Mouse (Mus musculus): ENCODE data around the gene Gyg. TPM values are rescaled to one million over a fixed set of nuclear protein-coding genes. Genes with fewer than 3 reads are reported as not detected.

Gene Gyg
- 36.4 and 36.5 TPM in 2 replicates for polyA plus RNA-seq (2015; fragmentation: Nextera tagmentation; extraction: Ambion mirVana)

GRCm38 (mm10) chr3:20154531-20155367, at the start of gene Gyg:
Gene Gyg, minus strand, starts transcription at chr3:20155317.
- Histone ChIP-seq H3K4me1 (peaks cover 10% of the 10 kb centered on the region; the same call in 1 of the 2 replicates), H3K4me3 (peak within 1 kb of the TSS; percentile 65), H3K27me3 (0 out of 2 replicates have a peak, but pooled peaks cover 3% of the 10 kb centered on the region), H3K27ac (no peak within 1 kb of the TSS), H3K9ac (peak within 1 kb of the TSS; percentile 84), H3K4me2 (peak within 1 kb of the TSS; percentile 80), H3K9me3 (peaks cover 10% of the 10 kb centered on the region; the same call in 1 of the 2 replicates), H3K36me3 (peaks cover 4% of the 10 kb centered on the region; the same call in 1 of the 2 replicates)
- WGBS = under 1% methylated on average over 73 of the region's 73 CpGs
- ATAC-seq (ENCODE audit: insufficient number of reproducible peaks, insufficient read depth, low FRiP score, low TSS enrichment, low read depth) = peak; percentile 77

- Histone ChIP-seq H3K4me1 (no peaks in the 10 kb centered on the region), H3K27ac (no peak overlapping the region), H3K36me3 (no peaks in the 10 kb centered on the region), H3K4me2 (no peak overlapping the region), H3K4me3 (no peak overlapping the region), H3K9me3 (no peaks in the 10 kb centered on the region), H3K9ac (no peak overlapping the region), H3K27me3 (no peaks in the 10 kb centered on the region)
- 24% methylated on average over 6 of the region's 6 CpGs for WGBS
- no peak for ATAC-seq (ENCODE audit: insufficient number of reproducible peaks, insufficient read depth, low FRiP score, low TSS enrichment, low read depth)
Measured at GRCm38 (mm10) chr3:20198869-20199268, 43.8 kb upstream of the Gyg start.

- Histone ChIP-seq H3K4me3 (no peak overlapping the region), H3K4me1 (no peaks in the 10 kb centered on the region)
Measured at GRCm38 (mm10) chr3:20197878-20198277, 42.8 kb upstream of the Gyg start.

GRCm38 (mm10) chr3:20188976-20189675, 34.0 kb upstream of the Gyg start:
- 56% methylated on average over 5 of the region's 5 CpGs for WGBS
- no peak overlapping the region for H3K27ac ChIP-seq
- no peaks in the 10 kb centered on the region for H3K36me3 ChIP-seq
- no peak for ATAC-seq (ENCODE audit: insufficient number of reproducible peaks, insufficient read depth, low FRiP score, low TSS enrichment, low read depth)
- H3K4me2 ChIP-seq = no peak overlapping the region
- no peaks in the 10 kb centered on the region for H3K4me1 ChIP-seq
- H3K9me3 ChIP-seq = no peaks in the 10 kb centered on the region
- no peak overlapping the region for H3K9ac ChIP-seq
- H3K27me3 ChIP-seq = no peaks in the 10 kb centered on the region
- H3K4me3 ChIP-seq = no peak overlapping the region

More at GRCm38 (mm10) chr3:20197878-20198277, 42.8 kb upstream of the Gyg start:
- Histone ChIP-seq H3K9me3 (no peaks in the 10 kb centered on the region), H3K27ac (no peak overlapping the region), H3K9ac (no peak overlapping the region), H3K4me2 (no peak overlapping the region), H3K36me3 (no peaks in the 10 kb centered on the region), H3K27me3 (no peaks in the 10 kb centered on the region)
- no peak for ATAC-seq (ENCODE audit: insufficient number of reproducible peaks, insufficient read depth, low FRiP score, low TSS enrichment, low read depth)
- 77% methylated on average over 10 of the region's 10 CpGs for WGBS

GRCm38 (mm10) chr3:20172394-20172793, 17.3 kb upstream of the Gyg start:
- no peak overlapping the region for H3K9ac ChIP-seq
- H3K36me3 ChIP-seq = no peaks in the 10 kb centered on the region
- WGBS = 94% methylated on average over 6 of the region's 6 CpGs
- no peaks in the 10 kb centered on the region for H3K9me3 ChIP-seq
- no peaks in the 10 kb centered on the region for H3K4me1 ChIP-seq
- H3K27ac ChIP-seq = no peak overlapping the region
- no peaks in the 10 kb centered on the region for H3K27me3 ChIP-seq
- no peak overlapping the region for H3K4me2 ChIP-seq
- no peak for ATAC-seq (ENCODE audit: insufficient number of reproducible peaks, insufficient read depth, low FRiP score, low TSS enrichment, low read depth)
- H3K4me3 ChIP-seq = no peak overlapping the region

GRCm38 (mm10) chr3:20167487-20167886, 12.4 kb upstream of the Gyg start:
- no peak overlapping the region for H3K4me3 ChIP-seq
- H3K4me2 ChIP-seq = no peak overlapping the region
- H3K9me3 ChIP-seq = no peaks in the 10 kb centered on the region
- no peaks in the 10 kb centered on the region for H3K36me3 ChIP-seq
- H3K27me3 ChIP-seq = no peaks in the 10 kb centered on the region
- no peak for ATAC-seq (ENCODE audit: insufficient number of reproducible peaks, insufficient read depth, low FRiP score, low TSS enrichment, low read depth)
- H3K9ac ChIP-seq = no peak overlapping the region
- no peak overlapping the region for H3K27ac ChIP-seq
- 83% methylated on average over 1 of the region's 1 CpGs for whole genome bisulfite sequencing
- H3K4me1 ChIP-seq = no peaks in the 10 kb centered on the region

GRCm38 (mm10) chr3:20155476-20155875, 359 bp upstream of the Gyg start:
- Histone ChIP-seq H3K9me3 (peaks cover 10% of the 10 kb centered on the region; the same call in 1 of the 2 replicates), H3K4me3 (peak overlapping the region; percentile 65), H3K4me2 (peak overlapping the region; percentile 80), H3K36me3 (no peaks in the 10 kb centered on the region), H3K4me1 (peaks cover 10% of the 10 kb centered on the region; the same call in 1 of the 2 replicates), H3K27ac (no peak overlapping the region), H3K9ac (no peak overlapping the region), H3K27me3 (0 out of 2 replicates have a peak, but pooled peaks cover 3% of the 10 kb centered on the region)
- ATAC-seq (ENCODE audit: insufficient number of reproducible peaks, insufficient read depth, low FRiP score, low TSS enrichment, low read depth) = no peak
- WGBS = 84% methylated on average over 6 of the region's 6 CpGs

GRCm38 (mm10) chr3:20151651-20152050, 3.5 kb downstream of the Gyg start:
- no peak overlapping the region for H3K4me3 ChIP-seq
- no peak for ATAC-seq (ENCODE audit: insufficient number of reproducible peaks, insufficient read depth, low FRiP score, low TSS enrichment, low read depth)
- H3K9me3 ChIP-seq = no peaks in the 10 kb centered on the region
- no peak overlapping the region for H3K27ac ChIP-seq
- peaks cover 23% of the 10 kb centered on the region for H3K4me1 ChIP-seq
- no peak overlapping the region for H3K9ac ChIP-seq
- 89% methylated on average over 3 of the region's 3 CpGs for WGBS
- H3K4me2 ChIP-seq = no peak overlapping the region
- H3K27me3 ChIP-seq = 0 out of 2 replicates have a peak, but pooled peaks cover 3% of the 10 kb centered on the region
- H3K36me3 ChIP-seq = peaks cover 17% of the 10 kb centered on the region

GRCm38 (mm10) chr3:20150511-20150910, 4.6 kb downstream of the Gyg start:
- Histone ChIP-seq H3K4me2 (no peak overlapping the region), H3K27ac (no peak overlapping the region), H3K9ac (no peak overlapping the region), H3K9me3 (no peaks in the 10 kb centered on the region), H3K4me3 (no peak overlapping the region), H3K4me1 (peaks cover 28% of the 10 kb centered on the region), H3K36me3 (peaks cover 17% of the 10 kb centered on the region), H3K27me3 (no peaks in the 10 kb centered on the region)
- no peak for ATAC-seq (ENCODE audit: insufficient number of reproducible peaks, insufficient read depth, low FRiP score, low TSS enrichment, low read depth)
- 71% methylated on average over 2 of the region's 2 CpGs for WGBS

- Histone ChIP-seq H3K4me2 (no peak overlapping the region), H3K27me3 (no peaks in the 10 kb centered on the region), H3K4me1 (peaks cover 18% of the 10 kb centered on the region), H3K4me3 (no peak overlapping the region), H3K9me3 (no peaks in the 10 kb centered on the region), H3K9ac (no peak overlapping the region), H3K27ac (no peak overlapping the region; the same call in 1 of the 2 replicates), H3K36me3 (peaks cover 17% of the 10 kb centered on the region)
- 69% methylated on average over 5 of the region's 5 CpGs for WGBS
- no peak for ATAC-seq (ENCODE audit: insufficient number of reproducible peaks, insufficient read depth, low FRiP score, low TSS enrichment, low read depth)
Measured at GRCm38 (mm10) chr3:20147647-20148046, 7.5 kb downstream of the Gyg start.

GRCm38 (mm10) chr3:20146884-20147395, 8.2 kb downstream of the Gyg start:
- H3K27me3 ChIP-seq = no peaks in the 10 kb centered on the region
- H3K36me3 ChIP-seq = peaks cover 17% of the 10 kb centered on the region
- WGBS = 21% methylated on average over 7 of the region's 7 CpGs
- H3K9ac ChIP-seq = no peak overlapping the region
- H3K27ac ChIP-seq = 0 out of 2 replicates have a peak overlapping the region, but pooled peaks have one; percentile 11
- no peaks in the 10 kb centered on the region for H3K9me3 ChIP-seq
- H3K4me3 ChIP-seq = no peak overlapping the region
- ATAC-seq (ENCODE audit: insufficient number of reproducible peaks, insufficient read depth, low FRiP score, low TSS enrichment, low read depth) = no peak
- peaks cover 18% of the 10 kb centered on the region for H3K4me1 ChIP-seq
- peak overlapping the region; percentile 18; the same call in 1 of the 2 replicates for H3K4me2 ChIP-seq
